Mouse (Mus musculus): ENCODE measurements around the gene Ace3. TPM values are rescaled to one million over a fixed set of nuclear protein-coding genes. Genes with fewer than 3 reads are reported as not detected.

Ace3 gene
- polyA plus RNA-seq (2014; fragmentation: Nextera tagmentation; extraction: Ambion mirVana): not detected in 2 replicates

GRCm38 (mm10) chr11:105994375-105994774 is at the start of gene Ace3:
Gene Ace3 (plus strand): TSS chr11:105994675.
- Histone ChIP-seq H3K4me2 (no peak within 1 kb of the TSS), H3K9ac (ENCODE audit: low read length) (no peak within 1 kb of the TSS), H3K4me3 (ENCODE audit: low read depth, low read length) (no peak within 1 kb of the TSS), H3K27ac (ENCODE audit: low read depth, low read length) (no peak within 1 kb of the TSS), H3K4me1 (ENCODE audit: control insufficient read depth, insufficient read depth, low read length) (no peaks in the 10 kb centered on the region), H3K27me3 (ENCODE audit: control insufficient read depth, insufficient read depth, low read length) (no peaks in the 10 kb centered on the region), H3K36me3 (ENCODE audit: control insufficient read depth, insufficient read depth, low read length) (no peaks in the 10 kb centered on the region), H3K9me3 (ENCODE audit: control insufficient read depth, low read length) (no peaks in the 10 kb centered on the region)
- no peak for ATAC-seq (ENCODE audit: low FRiP score)
- WGBS: 93% methylated on average over 3 of the region's 3 CpGs
- no peak for DNase-seq (ENCODE audit: low spot score, missing footprints)

GRCm38 (mm10) chr11:105944770-105945672 is 49.5 kb upstream of the Ace3 start:
- DNase-seq (ENCODE audit: low spot score, missing footprints) (no peak), ATAC-seq (ENCODE audit: low FRiP score) (peak; percentile 5; the same call in 1 of the 2 replicates)
- peaks cover 2% of the 10 kb centered on the region; the same call in 1 of the 2 replicates for H3K4me1 ChIP-seq (ENCODE audit: control insufficient read depth, insufficient read depth, low read length)
- 82% methylated on average over 16 of the region's 16 CpGs for WGBS
- H3K9me3 ChIP-seq (ENCODE audit: control insufficient read depth, low read length): no peaks in the 10 kb centered on the region
- no peak overlapping the region for H3K4me3 ChIP-seq (ENCODE audit: low read depth, low read length)
- peaks cover 12% of the 10 kb centered on the region for H3K27me3 ChIP-seq (ENCODE audit: control insufficient read depth, insufficient read depth, low read length)
- no peak overlapping the region for H3K27ac ChIP-seq (ENCODE audit: low read depth, low read length)
- no peak overlapping the region; the same call in 1 of the 2 replicates for H3K4me2 ChIP-seq
- no peak overlapping the region for H3K9ac ChIP-seq (ENCODE audit: low read length)
- H3K36me3 ChIP-seq (ENCODE audit: control insufficient read depth, insufficient read depth, low read length): no peaks in the 10 kb centered on the region

GRCm38 (mm10) chr11:105946694-105947154 is 47.8 kb upstream of the Ace3 start:
- DNase-seq (ENCODE audit: low spot score, missing footprints) (no peak), ATAC-seq (ENCODE audit: low FRiP score) (no peak)
- Histone ChIP-seq H3K9me3 (ENCODE audit: control insufficient read depth, low read length) (no peaks in the 10 kb centered on the region), H3K4me1 (ENCODE audit: control insufficient read depth, insufficient read depth, low read length) (peaks cover 2% of the 10 kb centered on the region; the same call in 1 of the 2 replicates), H3K9ac (ENCODE audit: low read length) (no peak overlapping the region), H3K4me2 (no peak overlapping the region), H3K36me3 (ENCODE audit: control insufficient read depth, insufficient read depth, low read length) (no peaks in the 10 kb centered on the region), H3K27ac (ENCODE audit: low read depth, low read length) (no peak overlapping the region), H3K27me3 (ENCODE audit: control insufficient read depth, insufficient read depth, low read length) (peaks cover 12% of the 10 kb centered on the region), H3K4me3 (ENCODE audit: low read depth, low read length) (no peak overlapping the region)
- 48% methylated on average over 11 of the region's 11 CpGs for WGBS

DNA sequence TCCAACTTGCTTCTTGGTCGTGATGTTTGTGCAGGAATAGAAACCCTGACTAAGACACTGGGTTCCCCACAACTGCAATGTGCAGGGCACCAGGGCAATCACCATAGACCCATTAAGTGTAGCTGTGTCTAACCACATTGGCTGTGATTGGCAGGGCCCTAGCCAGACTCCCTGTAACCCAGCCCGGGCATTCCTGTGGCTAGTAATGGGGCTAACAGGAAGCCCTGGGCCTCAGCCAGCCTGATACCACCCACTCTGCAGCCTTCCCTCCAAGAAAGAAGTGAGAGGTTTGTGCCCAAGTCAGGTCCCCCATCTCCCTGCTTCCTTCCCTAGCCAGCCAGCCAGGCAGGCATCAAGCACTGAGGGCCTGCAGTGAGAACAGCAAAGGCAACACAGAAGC is 46.2 kb upstream of the Ace3 start:
- 75% methylated on average over 2 of the region's 2 CpGs for WGBS
- Histone ChIP-seq H3K4me2 (no peak overlapping the region), H3K36me3 (ENCODE audit: control insufficient read depth, insufficient read depth, low read length) (no peaks in the 10 kb centered on the region), H3K9ac (ENCODE audit: low read length) (no peak overlapping the region), H3K9me3 (ENCODE audit: control insufficient read depth, low read length) (no peaks in the 10 kb centered on the region), H3K4me3 (ENCODE audit: low read depth, low read length) (no peak overlapping the region), H3K4me1 (ENCODE audit: control insufficient read depth, insufficient read depth, low read length) (peaks cover 2% of the 10 kb centered on the region; the same call in 1 of the 2 replicates), H3K27me3 (ENCODE audit: control insufficient read depth, insufficient read depth, low read length) (peaks cover 4% of the 10 kb centered on the region; the same call in 1 of the 2 replicates), H3K27ac (ENCODE audit: low read depth, low read length) (no peak overlapping the region)
- ATAC-seq (ENCODE audit: low FRiP score) (no peak), DNase-seq (ENCODE audit: low spot score, missing footprints) (no peak)

GRCm38 (mm10) chr11:105950519-105950918 is 44.0 kb upstream of the Ace3 start:
- 79% methylated on average over 4 of the region's 4 CpGs for WGBS
- Histone ChIP-seq H3K9me3 (ENCODE audit: control insufficient read depth, low read length) (no peaks in the 10 kb centered on the region), H3K4me3 (ENCODE audit: low read depth, low read length) (no peak overlapping the region), H3K36me3 (ENCODE audit: control insufficient read depth, insufficient read depth, low read length) (no peaks in the 10 kb centered on the region), H3K4me2 (no peak overlapping the region), H3K4me1 (ENCODE audit: control insufficient read depth, insufficient read depth, low read length) (no peaks in the 10 kb centered on the region), H3K27ac (ENCODE audit: low read depth, low read length) (no peak overlapping the region), H3K27me3 (ENCODE audit: control insufficient read depth, insufficient read depth, low read length) (no peaks in the 10 kb centered on the region), H3K9ac (ENCODE audit: low read length) (no peak overlapping the region)
- no peak for DNase-seq (ENCODE audit: low spot score, missing footprints)
- ATAC-seq (ENCODE audit: low FRiP score): no peak

GRCm38 (mm10) chr11:105951601-105952044 is 42.9 kb upstream of the Ace3 start:
- ATAC-seq (ENCODE audit: low FRiP score): no peak
- H3K4me3 ChIP-seq (ENCODE audit: low read depth, low read length): no peak overlapping the region
- no peak overlapping the region for H3K4me2 ChIP-seq
- H3K4me1 ChIP-seq (ENCODE audit: control insufficient read depth, insufficient read depth, low read length): no peaks in the 10 kb centered on the region
- no peak overlapping the region for H3K27ac ChIP-seq (ENCODE audit: low read depth, low read length)
- H3K9me3 ChIP-seq (ENCODE audit: control insufficient read depth, low read length): no peaks in the 10 kb centered on the region
- H3K9ac ChIP-seq (ENCODE audit: low read length): no peak overlapping the region
- no peaks in the 10 kb centered on the region for H3K36me3 ChIP-seq (ENCODE audit: control insufficient read depth, insufficient read depth, low read length)
- 58% methylated on average over 3 of the region's 3 CpGs for WGBS
- DNase-seq (ENCODE audit: low spot score, missing footprints): no peak
- H3K27me3 ChIP-seq (ENCODE audit: control insufficient read depth, insufficient read depth, low read length): no peaks in the 10 kb centered on the region

- no peak overlapping the region for H3K4me2 ChIP-seq
- no peak overlapping the region for H3K27ac ChIP-seq (ENCODE audit: low read depth, low read length)
- DNase-seq (ENCODE audit: low spot score, missing footprints) (no peak), ATAC-seq (ENCODE audit: low FRiP score) (no peak)
- H3K36me3 ChIP-seq (ENCODE audit: control insufficient read depth, insufficient read depth, low read length): no peaks in the 10 kb centered on the region
- H3K9ac ChIP-seq (ENCODE audit: low read length): no peak overlapping the region
- no peak overlapping the region for H3K4me3 ChIP-seq (ENCODE audit: low read depth, low read length)
- WGBS: 85% methylated on average over 9 of the region's 9 CpGs
- no peaks in the 10 kb centered on the region for H3K4me1 ChIP-seq (ENCODE audit: control insufficient read depth, insufficient read depth, low read length)
- H3K9me3 ChIP-seq (ENCODE audit: control insufficient read depth, low read length): no peaks in the 10 kb centered on the region
- no peaks in the 10 kb centered on the region for H3K27me3 ChIP-seq (ENCODE audit: control insufficient read depth, insufficient read depth, low read length)
Observed at GRCm38 (mm10) chr11:105952111-105952510, 42.4 kb upstream of the Ace3 start.

- 84% methylated on average over 12 of the region's 12 CpGs for WGBS
Observed at GRCm38 (mm10) chr11:105952911-105953386, 41.5 kb upstream of the Ace3 start, which contains the start of gene Cyb561. Gene Cyb561 (minus strand): TSS chr11:105953336.

GRCm38 (mm10) chr11:105953402-105953801 is 41.1 kb upstream of the Ace3 start:
- H3K4me1 ChIP-seq (ENCODE audit: control insufficient read depth, insufficient read depth, low read length): no peaks in the 10 kb centered on the region
- H3K27ac ChIP-seq (ENCODE audit: low read depth, low read length): no peak overlapping the region
- WGBS: 84% methylated on average over 6 of the region's 6 CpGs
- H3K4me3 ChIP-seq (ENCODE audit: low read depth, low read length): no peak overlapping the region
- no peak overlapping the region for H3K4me2 ChIP-seq
- no peak for DNase-seq (ENCODE audit: low spot score, missing footprints)
- no peaks in the 10 kb centered on the region for H3K36me3 ChIP-seq (ENCODE audit: control insufficient read depth, insufficient read depth, low read length)
- no peak for ATAC-seq (ENCODE audit: low FRiP score)
- no peaks in the 10 kb centered on the region for H3K27me3 ChIP-seq (ENCODE audit: control insufficient read depth, insufficient read depth, low read length)
- H3K9ac ChIP-seq (ENCODE audit: low read length): no peak overlapping the region
- no peaks in the 10 kb centered on the region for H3K9me3 ChIP-seq (ENCODE audit: control insufficient read depth, low read length)

More at GRCm38 (mm10) chr11:105952911-105953386, 41.5 kb upstream of the Ace3 start, which contains the start of gene Cyb561:
- Histone ChIP-seq H3K9me3 (ENCODE audit: control insufficient read depth, low read length) (no peaks in the 10 kb centered on the region), H3K27me3 (ENCODE audit: control insufficient read depth, insufficient read depth, low read length) (no peaks in the 10 kb centered on the region), H3K9ac (ENCODE audit: low read length) (no peak within 1 kb of the TSS), H3K27ac (ENCODE audit: low read depth, low read length) (no peak within 1 kb of the TSS), H3K4me3 (ENCODE audit: low read depth, low read length) (no peak within 1 kb of the TSS), H3K4me2 (no peak within 1 kb of the TSS), H3K36me3 (ENCODE audit: control insufficient read depth, insufficient read depth, low read length) (no peaks in the 10 kb centered on the region), H3K4me1 (ENCODE audit: control insufficient read depth, insufficient read depth, low read length) (no peaks in the 10 kb centered on the region)
- ATAC-seq (ENCODE audit: low FRiP score) (no peak), DNase-seq (ENCODE audit: low spot score, missing footprints) (peak; percentile 73)
